Mouse (Mus musculus): Measurements from ENCODE around the gene L3hypdh.

- no peak for TF ChIP-seq CTCF (IDR thresholded peaks at IDR 0.05; ENCODE audit: low read depth)
- no peak for TF ChIP-seq EP300 (IDR thresholded peaks at IDR 0.05; ENCODE audit: low read depth)
Observed at GRCm38 (mm10) chr12:72081961-72082360, 3.3 kb downstream of the L3hypdh start.
